ENCODE assay signal across 10 mouse cellular contexts in the genomic region with DNA sequence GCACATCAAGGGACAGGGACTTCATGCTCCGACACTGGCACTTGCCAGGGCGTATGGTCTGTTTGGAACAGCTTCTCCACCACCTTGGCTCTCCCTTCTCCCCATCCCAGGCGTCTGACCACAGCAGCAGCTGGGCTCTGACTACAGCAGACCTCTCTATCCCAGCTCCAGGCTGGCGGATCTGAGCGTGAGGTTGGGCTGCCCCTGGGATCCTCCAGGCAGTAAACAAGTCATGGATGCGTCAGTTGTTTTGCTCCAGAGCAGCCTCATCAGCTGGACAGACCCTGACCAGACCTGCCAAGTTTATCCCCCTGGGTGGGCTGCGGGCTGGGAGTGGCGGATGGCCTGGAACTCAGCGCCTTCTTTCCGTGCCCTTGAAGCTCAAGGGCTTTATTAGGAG.
A peak's percentile ranks its signal among the peaks of the same experiment; 100 is the strongest.
DNase-seq lines count a peak whose midpoint lies in the region; ATAC-seq and TF ChIP-seq lines count a peak whose summit lies in the region.
"Had no signal": no experiment of that assay in that cellular context is flagged by ENCODE, and none has a peak within 500 bp of the region (broad histone marks: within the 10 kb centered on the region; RNA-seq: fewer than 3 reads in every experiment).

No protein-coding gene starts in this region.

- 54% methylated on average over 10 of the region's 10 CpGs for WGBS in lung, postnatal 0 days
- 52% methylated on average over 10 of the region's 10 CpGs for WGBS in heart, embryonic 16.5 days
- 50% methylated on average over 10 of the region's 10 CpGs for WGBS in stomach, embryonic 15.5 days
- 72% methylated on average over 10 of the region's 10 CpGs for WGBS in liver, embryonic 12.5 days (ENCODE audit: insufficient replicate concordance)

- H3K4me3 ChIP-seq in lung, postnatal 0 days (ENCODE audit: low read depth, low read length): no peak overlapping the region
- no peak overlapping the region for H3K4me3 ChIP-seq in heart, embryonic 16.5 days (ENCODE audit: low read length)
- no peak overlapping the region for H3K4me3 ChIP-seq in stomach, embryonic 15.5 days (replicated peaks)
- no peak overlapping the region for H3K4me3 ChIP-seq in liver, embryonic 12.5 days
- H3K4me3 ChIP-seq: embryonic facial prominence, embryonic 12.5 days; megakaryocyte, embryonic 14.5 days had no signal

- DNase-seq in cerebellum, postnatal 10 days: peak; percentile 76 to 81
- no peak for DNase-seq in cerebellum, adult 11 months
- peak; percentile 53 for DNase-seq in lung, postnatal 0 days (ENCODE audit: low spot score)
- DNase-seq in lung, postnatal 36 days: no peak
- no peak for DNase-seq in spleen, adult 18-20 months

- ATAC-seq in lung, postnatal 0 days: peak; percentile 54
- no peak; the same call in 1 of the 2 replicates for ATAC-seq in heart, embryonic 16.5 days (replicated peaks; ENCODE audit: extremely low read depth, insufficient read depth, low FRiP score)
- peak; percentile 51; the same call in 1 of the 2 replicates for ATAC-seq in stomach, embryonic 15.5 days (ENCODE audit: insufficient read depth, low FRiP score, low read depth)
- ATAC-seq in liver, embryonic 12.5 days: no peak

- no peak for TF ChIP-seq CTCF in lung, postnatal 0 days (IDR thresholded peaks at IDR 0.05)

- no peaks in the 10 kb centered on the region for H3K36me3 ChIP-seq in lung, postnatal 0 days (ENCODE audit: insufficient read depth, low read length)
- H3K36me3 ChIP-seq in heart, embryonic 16.5 days (ENCODE audit: control insufficient read depth, insufficient read depth): peaks cover 8% of the 10 kb centered on the region
- H3K36me3 ChIP-seq in stomach, embryonic 15.5 days: peaks cover 3% of the 10 kb centered on the region; the same call in 1 of the 2 replicates
- 0 out of 2 replicates have a peak, but pooled peaks cover 2% of the 10 kb centered on the region for H3K36me3 ChIP-seq in liver, embryonic 12.5 days

- H3K9ac ChIP-seq in lung, postnatal 0 days (replicated peaks; ENCODE audit: low read depth): no peak overlapping the region
- peak overlapping the region; percentile 45 for H3K9ac ChIP-seq in heart, embryonic 16.5 days (ENCODE audit: low read length)
- no peak overlapping the region for H3K9ac ChIP-seq in stomach, embryonic 15.5 days
- no peak overlapping the region for H3K9ac ChIP-seq in liver, embryonic 12.5 days
- H3K9ac ChIP-seq: embryonic facial prominence, embryonic 12.5 days had no signal

- H3K4me2 ChIP-seq in lung, postnatal 0 days (replicated peaks; ENCODE audit: low read depth, low read length): no peak overlapping the region
- H3K4me2 ChIP-seq in heart, embryonic 16.5 days (ENCODE audit: low read depth, low read length): no peak overlapping the region
- H3K4me2 ChIP-seq in stomach, embryonic 15.5 days: no peak overlapping the region
- H3K4me2 ChIP-seq in liver, embryonic 12.5 days: no peak overlapping the region
- H3K4me2 ChIP-seq: embryonic facial prominence, embryonic 12.5 days had no signal

- H3K27ac ChIP-seq in lung, postnatal 0 days (ENCODE audit: low read length): peak overlapping the region; percentile 4; the same call in 1 of the 2 replicates
- peak overlapping the region; percentile 38 for H3K27ac ChIP-seq in heart, embryonic 16.5 days (ENCODE audit: low read length)
- H3K27ac ChIP-seq in stomach, embryonic 15.5 days: peak overlapping the region; percentile 65
- no peak overlapping the region for H3K27ac ChIP-seq in liver, embryonic 12.5 days
- H3K27ac ChIP-seq: embryonic facial prominence, embryonic 12.5 days had no signal

- no peak for TF ChIP-seq EP300 in lung, postnatal 0 days (IDR thresholded peaks at IDR 0.05)

- no peaks in the 10 kb centered on the region for H3K9me3 ChIP-seq in lung, postnatal 0 days (ENCODE audit: low read length)
- no peaks in the 10 kb centered on the region for H3K9me3 ChIP-seq in heart, embryonic 16.5 days (replicated peaks; ENCODE audit: control insufficient read depth, low read length)
- no peaks in the 10 kb centered on the region for H3K9me3 ChIP-seq in stomach, embryonic 15.5 days
- no peaks in the 10 kb centered on the region for H3K9me3 ChIP-seq in liver, embryonic 12.5 days (replicated peaks)
- H3K9me3 ChIP-seq: embryonic facial prominence, embryonic 12.5 days; megakaryocyte, embryonic 14.5 days had no signal

- no peaks in the 10 kb centered on the region for H3K27me3 ChIP-seq in lung, postnatal 0 days (replicated peaks; ENCODE audit: insufficient read depth, low read length)
- no peaks in the 10 kb centered on the region for H3K27me3 ChIP-seq in heart, embryonic 16.5 days (ENCODE audit: control insufficient read depth, insufficient read depth, low read length)
- H3K27me3 ChIP-seq in stomach, embryonic 15.5 days (replicated peaks): no peaks in the 10 kb centered on the region
- H3K27me3 ChIP-seq in liver, embryonic 12.5 days (replicated peaks): no peaks in the 10 kb centered on the region
- H3K27me3 ChIP-seq: embryonic facial prominence, embryonic 12.5 days; megakaryocyte, embryonic 14.5 days had no signal

- H3K4me1 ChIP-seq in lung, postnatal 0 days (ENCODE audit: insufficient read depth, low read depth, low read length): no peaks in the 10 kb centered on the region
- peaks cover 21% of the 10 kb centered on the region for H3K4me1 ChIP-seq in heart, embryonic 16.5 days (ENCODE audit: control insufficient read depth, insufficient read depth, low read length)
- peaks cover 3% of the 10 kb centered on the region for H3K4me1 ChIP-seq in stomach, embryonic 15.5 days
- H3K4me1 ChIP-seq in liver, embryonic 12.5 days: no peaks in the 10 kb centered on the region
- H3K4me1 ChIP-seq: embryonic facial prominence, embryonic 12.5 days had no signal

Comparison
In these comparisons a context has a peak if more than half of its experiments do, and no peak if none do; other contexts are left out.
1. DNase-seq: peak in cerebellum, postnatal 10 days (2 of 2) and lung, postnatal 0 days (single experiment); none in cerebellum, adult 11 months (single experiment), lung, postnatal 36 days (single experiment) and spleen, adult 18-20 months (0 of 2).
2. ATAC-seq: peak in lung, postnatal 0 days (single experiment) and stomach, embryonic 15.5 days (single experiment); none in heart, embryonic 16.5 days (single experiment) and liver, embryonic 12.5 days (single experiment).